Mouse (Mus musculus) C2C12 (cell line): ENCODE measurements around the gene C2cd4c. TPM values are rescaled to one million over a fixed set of nuclear protein-coding genes. Genes with fewer than 3 reads are reported as not detected.

ENCODE experiments used
- H3K27me3 ChIP-seq: one replicate; pipeline ENCODE4 v1.6.1; 2011; ENCODE audit not compliant: control insufficient read depth, insufficient read depth, insufficient read length
- H3K36me3 ChIP-seq: one replicate; pipeline ENCODE4 v1.6.1; 2011; ENCODE audit not compliant: control insufficient read depth, insufficient read depth
- H3K4me3 ChIP-seq: one replicate; pipeline ENCODE4 v1.5.1; 2011; ENCODE audit warnings: mild to moderate bottlenecking, control low read depth; ENCODE audit not compliant: poor library complexity, insufficient read depth, severe bottlenecking
- H3K79me2 ChIP-seq: one replicate; pipeline ENCODE4 v1.6.1; 2011; ENCODE audit not compliant: control insufficient read depth, insufficient read depth
- H3K79me3 ChIP-seq: one replicate; pipeline ENCODE4 v1.6.1; 2011; ENCODE audit warnings: low read depth, control low read depth
- H3ac ChIP-seq: one replicate; pipeline ENCODE3; 2011; ENCODE audit warnings: low read depth; ENCODE audit not compliant: control insufficient read depth, insufficient read length
- CEBPB ChIP-seq: IDR thresholded peaks from one replicate; pipeline ENCODE4 v1.6.1; 2011; ENCODE audit warnings: low read depth, mild to moderate bottlenecking, control low read depth, moderate library complexity
- CTCF ChIP-seq: IDR thresholded peaks from one replicate; pipeline ENCODE4 v1.5.1; 2011; ENCODE audit not compliant: control insufficient read depth, insufficient read depth, insufficient read length
- FOSL1 ChIP-seq: IDR thresholded peaks from one replicate; pipeline ENCODE4 v1.8.0; 2011; ENCODE audit warnings: mild to moderate bottlenecking, low read length; ENCODE audit not compliant: poor library complexity, insufficient read depth, severe bottlenecking
- MAX ChIP-seq: IDR thresholded peaks from one replicate; pipeline ENCODE4 v1.6.1; 2011; ENCODE audit warnings: mild to moderate bottlenecking, control low read depth
- MYOD1 ChIP-seq: IDR thresholded peaks from one replicate; pipeline ENCODE4 v1.6.1; 2011; ENCODE audit warnings: low read depth; ENCODE audit not compliant: control insufficient read depth, insufficient read length
- MYOG ChIP-seq: IDR thresholded peaks from one replicate; pipeline ENCODE4 v1.6.1; 2011; ENCODE audit not compliant: control insufficient read depth, insufficient read length; ENCODE audit errors: extremely low read depth
- USF1 ChIP-seq: IDR thresholded peaks from one replicate; pipeline ENCODE4 v1.6.1; 2011; ENCODE audit warnings: low read depth, mild to moderate bottlenecking, control low read depth, moderate library complexity
- polyA plus RNA-seq: library from polyadenylated mRNA; unstranded; fragments of >200 nt; fragmentation: generic; extraction: Trizol; gene quantifications from one replicate; pipeline ENCODE4 v1.2.1, GENCODE M21; 2012; ENCODE audit warnings: missing spikeins

C2cd4c gene
- polyA plus RNA-seq, 1 experiment = 0.07 TPM

DNA sequence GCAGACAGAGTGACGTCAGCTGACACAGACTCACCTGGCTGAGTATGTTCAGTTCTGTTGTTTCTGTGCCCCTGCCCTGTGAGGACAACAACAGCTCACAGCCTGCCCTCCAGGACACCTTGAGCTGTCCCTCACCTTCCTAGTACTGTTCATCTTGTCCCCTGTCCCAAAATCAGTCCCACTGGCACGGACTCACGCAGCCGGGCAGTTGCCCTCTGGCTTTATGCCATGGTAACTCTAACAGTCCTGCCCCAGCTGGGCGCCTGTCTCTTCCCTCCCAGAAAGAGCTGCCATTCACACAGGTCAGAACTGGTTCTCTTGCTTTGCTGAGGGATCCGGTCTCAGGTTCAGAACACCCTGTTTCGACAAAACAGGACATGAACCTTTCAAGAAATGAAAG, 39.0 kb upstream of the C2cd4c start:
- no peak overlapping the region for H3K4me3 ChIP-seq
- TF ChIP-seq MAX = no peak
- TF ChIP-seq FOSL1 = no peak
- no peak for TF ChIP-seq MYOD1
- TF ChIP-seq MYOG = no peak
- no peak for TF ChIP-seq CEBPB
- no peak for TF ChIP-seq CTCF
- peaks cover 39% of the 10 kb centered on the region for H3K27me3 ChIP-seq
- no peaks in the 10 kb centered on the region for H3K36me3 ChIP-seq
- H3ac ChIP-seq = no peak overlapping the region
- no peaks in the 10 kb centered on the region for H3K79me2 ChIP-seq
- H3K79me3 ChIP-seq = no peaks in the 10 kb centered on the region

DNA sequence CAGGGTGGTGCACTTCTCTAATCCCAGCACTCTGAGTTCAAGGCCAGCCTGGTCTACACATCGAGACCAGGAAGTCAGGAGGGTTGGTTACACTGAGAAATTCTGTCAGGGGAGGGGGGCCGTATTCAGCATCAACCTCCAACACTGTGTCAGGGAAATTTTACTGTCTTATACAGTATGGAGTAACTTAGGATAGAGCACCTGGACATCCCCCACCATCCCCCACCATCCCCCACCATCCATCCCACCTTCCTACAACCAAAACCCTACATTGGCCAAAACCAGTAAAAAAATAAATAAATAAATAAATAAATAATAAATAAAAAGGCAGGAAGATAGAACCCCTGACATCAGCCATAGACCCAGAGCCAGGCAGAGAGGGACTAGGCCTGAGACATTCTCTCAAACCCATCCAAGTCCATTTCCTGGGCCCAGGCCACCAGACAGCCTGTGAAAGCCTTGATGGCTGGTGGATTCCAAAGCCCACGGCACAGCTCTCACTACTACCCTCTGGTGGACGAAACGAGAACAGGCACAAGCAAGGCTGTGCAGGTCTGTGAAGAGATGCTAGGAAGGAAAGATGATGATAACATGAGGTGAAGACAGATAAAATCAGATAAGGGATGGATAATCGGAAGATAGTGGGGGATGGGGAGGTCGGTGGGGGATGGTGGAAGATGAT, 35.4 kb upstream of the C2cd4c start:
- no peak overlapping the region for H3ac ChIP-seq

DNA sequence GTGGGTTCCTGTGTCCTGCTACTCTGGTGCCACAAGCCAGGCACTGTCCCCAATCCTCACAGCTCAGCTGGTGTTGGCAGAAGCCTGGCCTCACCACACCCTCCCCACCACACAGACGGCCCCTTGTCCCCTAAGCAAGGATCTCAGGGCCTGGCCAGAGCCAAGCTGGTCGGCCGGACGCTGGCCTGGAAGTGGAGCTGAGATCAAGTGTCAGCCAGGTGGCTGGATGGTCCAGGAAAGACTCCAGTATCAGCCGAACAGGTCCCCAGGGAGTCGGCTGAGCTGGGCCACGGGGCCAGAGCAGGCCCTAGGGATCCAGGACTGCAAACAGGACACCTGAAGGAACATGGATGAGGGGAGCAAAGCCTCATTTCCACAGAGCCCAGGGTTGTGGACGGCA, 31.9 kb upstream of the C2cd4c start, which contains the start of gene Odf3l2:
Gene Odf3l2 (minus strand): TSS at position 28 of the 400 bp plus-strand sequence.
- H3K79me2 ChIP-seq = no peaks in the 10 kb centered on the region
- no peaks in the 10 kb centered on the region for H3K79me3 ChIP-seq
- peaks cover 33% of the 10 kb centered on the region for H3K27me3 ChIP-seq
- H3ac ChIP-seq = no peak within 1 kb of the TSS
- H3K4me3 ChIP-seq = no peak within 1 kb of the TSS
- no peak for TF ChIP-seq FOSL1
- TF ChIP-seq CEBPB = no peak
- TF ChIP-seq USF1 = no peak
- no peak for TF ChIP-seq CTCF
- TF ChIP-seq MYOG = no peak
- no peak for TF ChIP-seq MYOD1
- no peak for TF ChIP-seq MAX
- no peaks in the 10 kb centered on the region for H3K36me3 ChIP-seq

More for the DNA sequence above, 35.4 kb upstream of the C2cd4c start:
- H3K4me3 ChIP-seq = no peak overlapping the region
- peaks cover 42% of the 10 kb centered on the region for H3K27me3 ChIP-seq
- no peaks in the 10 kb centered on the region for H3K36me3 ChIP-seq
- no peaks in the 10 kb centered on the region for H3K79me2 ChIP-seq
- H3K79me3 ChIP-seq = no peaks in the 10 kb centered on the region
- TF ChIP-seq USF1 (no peak), CEBPB (no peak), CTCF (peak; percentile 54)

DNA sequence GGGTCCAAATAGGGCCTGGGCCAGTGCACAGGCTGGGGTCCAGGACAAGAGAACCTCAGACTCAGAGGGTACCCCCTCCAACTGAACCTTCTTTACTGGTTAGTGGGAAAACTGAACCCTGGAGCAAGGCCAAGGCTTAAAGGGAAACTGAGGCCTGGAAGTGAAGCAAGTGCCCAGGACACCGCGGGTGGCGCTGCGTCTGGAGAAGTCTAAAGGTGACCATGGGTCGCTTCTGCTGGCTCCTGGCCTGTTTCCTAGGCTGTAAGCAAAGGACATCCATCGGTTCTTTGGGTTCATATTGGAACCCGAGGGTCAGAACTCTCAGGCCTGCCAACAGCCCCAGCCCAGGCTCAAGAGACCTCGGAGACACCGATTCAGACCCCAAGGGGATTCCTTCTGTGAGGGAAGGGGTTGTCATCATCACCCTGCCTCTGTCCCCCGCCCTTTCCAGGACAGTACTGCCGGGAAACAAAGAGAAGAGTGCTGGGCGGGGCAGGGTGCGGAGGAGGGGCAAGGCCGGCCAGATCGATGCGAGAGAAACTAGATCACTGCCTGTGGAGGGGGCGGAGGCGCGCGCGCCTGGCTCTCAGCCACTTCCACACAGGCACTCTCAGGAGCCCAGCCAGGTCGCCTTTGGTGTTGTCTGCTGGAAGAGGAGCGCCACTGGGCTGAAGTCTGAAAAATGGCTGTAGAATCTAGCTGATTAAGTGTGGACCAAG, 24.8 kb upstream of the C2cd4c start:
- TF ChIP-seq CTCF (no peak), MAX (no peak), CEBPB (no peak), USF1 (no peak), FOSL1 (no peak), MYOD1 (no peak), MYOG (no peak)
- peaks cover 22% of the 10 kb centered on the region for H3K27me3 ChIP-seq

DNA sequence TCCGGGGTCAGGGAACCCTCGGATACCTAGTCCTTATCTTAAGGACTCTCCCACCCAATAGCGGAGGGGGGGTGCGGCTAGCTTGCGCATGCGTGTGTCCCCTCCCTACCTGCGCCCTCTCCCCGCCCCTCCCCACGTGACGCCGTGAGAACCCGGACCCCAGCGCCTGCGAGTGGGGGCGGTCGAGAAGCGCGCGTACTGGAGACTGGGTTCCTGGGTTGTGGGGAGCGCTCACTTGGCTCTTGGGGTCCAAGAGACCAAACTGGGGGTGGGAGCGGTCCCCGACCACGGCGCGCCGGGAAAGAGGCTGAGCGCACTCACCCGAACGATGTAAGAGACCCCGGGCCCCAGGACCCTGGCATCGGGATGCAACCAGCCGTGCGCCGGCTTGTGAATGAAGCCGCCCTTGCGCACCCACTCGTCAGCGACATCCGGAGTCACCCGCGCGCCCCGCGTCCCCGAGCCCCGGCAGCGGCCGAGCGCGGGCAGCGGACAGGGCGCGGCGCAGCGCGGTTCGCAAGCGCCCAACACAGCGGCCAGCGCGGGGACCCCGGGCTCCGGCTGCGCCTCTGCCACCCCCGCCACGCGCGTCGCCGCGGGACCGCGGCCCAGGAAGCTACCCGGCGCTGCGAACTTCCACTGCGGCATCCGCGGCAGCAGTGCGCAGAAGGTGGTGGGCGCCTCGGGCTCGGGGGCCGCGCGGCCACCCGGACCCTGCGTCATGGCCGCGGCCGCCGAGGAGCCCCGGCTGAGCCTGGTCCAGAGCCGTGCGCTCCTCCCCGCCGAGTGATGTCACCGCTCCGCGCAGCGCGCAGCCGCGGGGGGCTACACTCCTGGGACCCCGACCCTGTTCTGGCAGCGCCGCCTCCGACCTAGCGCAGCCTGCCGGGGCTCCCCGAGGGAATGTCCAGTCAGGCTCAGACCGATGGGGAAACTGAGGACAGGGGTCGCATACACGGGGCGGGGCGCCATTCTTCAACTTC, 23.6 kb upstream of the C2cd4c start, which contains the start of gene Shc2:
Gene Shc2 (minus strand): TSS at position 791 of the 983 bp plus-strand sequence.
- Histone ChIP-seq H3K79me3 (no peaks in the 10 kb centered on the region), H3K27me3 (peaks cover 18% of the 10 kb centered on the region), H3ac (peak within 1 kb of the TSS; percentile 92), H3K4me3 (peak within 1 kb of the TSS; percentile 14), H3K79me2 (no peaks in the 10 kb centered on the region), H3K36me3 (no peaks in the 10 kb centered on the region)
- TF ChIP-seq MAX (no peak), USF1 (no peak), CEBPB (no peak), CTCF (no peak), FOSL1 (no peak), MYOG (no peak), MYOD1 (no peak)

More for the DNA sequence above, 24.8 kb upstream of the C2cd4c start:
- Histone ChIP-seq H3ac (no peak overlapping the region), H3K4me3 (no peak overlapping the region), H3K36me3 (no peaks in the 10 kb centered on the region), H3K79me2 (no peaks in the 10 kb centered on the region), H3K79me3 (no peaks in the 10 kb centered on the region)
